Mouse (Mus musculus): ENCODE results near the gene Fbxo9.
"Not testable (repeated sequence)": the region's sequence is repeated elsewhere in the genome, so short reads cannot be mapped to it uniquely, and the experiment has no call there.

The Fbxo9 gene

DNA sequence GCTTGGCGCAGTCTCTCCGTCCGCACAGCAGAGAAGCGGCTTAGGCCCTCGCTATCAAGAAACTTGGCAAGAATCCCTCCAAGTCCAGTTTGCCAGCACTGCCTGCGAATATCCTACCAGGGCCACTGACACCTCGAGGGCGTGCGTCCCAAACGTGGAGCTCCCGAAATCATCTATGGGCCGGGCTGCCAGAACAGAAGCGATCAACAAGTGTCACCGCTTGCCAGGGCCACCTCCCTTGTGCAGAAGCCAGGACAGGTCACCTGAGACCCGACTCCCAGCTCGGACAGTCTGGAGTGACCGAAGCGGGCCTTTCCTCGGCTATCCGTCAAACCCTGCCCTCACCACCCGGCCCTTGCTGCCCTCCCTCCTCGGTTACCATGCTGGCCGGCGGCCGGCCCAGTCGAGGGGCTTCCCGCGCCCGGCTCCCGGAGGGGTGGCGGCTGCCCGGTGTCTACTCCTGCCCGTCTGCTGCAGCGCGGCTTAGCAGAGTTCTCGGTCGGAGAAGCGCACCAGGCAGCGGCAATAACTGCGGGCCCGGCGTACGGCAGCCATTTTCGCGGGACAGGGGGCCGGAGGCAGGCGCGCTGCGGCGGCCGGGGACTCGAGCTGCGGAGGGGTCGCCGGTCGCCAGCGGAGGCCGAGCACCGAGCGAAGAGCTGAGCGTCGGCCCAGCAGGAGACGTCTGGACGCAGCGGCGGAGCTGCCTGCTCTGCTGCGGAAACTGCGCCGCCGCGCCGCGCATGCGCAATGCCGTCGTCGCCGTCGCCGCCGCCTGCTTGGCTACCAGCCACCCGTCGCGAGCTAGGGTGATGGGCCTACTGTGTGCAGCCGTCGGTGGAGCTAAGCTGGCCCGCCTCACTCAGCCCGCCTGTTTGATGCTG is 711 bp downstream of the Fbxo9 start:
- DNase-seq (ENCODE audit: low spot score in 2 of 2): peak; percentile 67 to 77

DNA sequence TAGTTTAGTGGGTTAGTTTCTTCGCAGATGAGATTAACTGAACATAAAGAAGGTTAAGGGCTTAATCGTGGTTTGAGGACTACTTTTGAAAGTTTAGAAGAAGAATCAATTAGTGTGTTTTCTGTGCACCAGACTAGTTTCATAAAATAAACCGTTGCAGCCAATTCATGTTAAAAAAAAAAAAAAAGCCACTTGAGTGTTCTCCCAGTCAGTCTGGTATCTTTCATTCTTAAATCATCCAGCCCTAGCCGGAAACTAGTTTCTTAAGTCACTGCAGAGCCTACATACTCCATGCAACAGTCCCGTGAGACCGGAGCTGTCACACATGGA is 1.3 kb downstream of the Fbxo9 start:
- DNase-seq (ENCODE audit: low spot score in 2 of 2): no peak

DNA sequence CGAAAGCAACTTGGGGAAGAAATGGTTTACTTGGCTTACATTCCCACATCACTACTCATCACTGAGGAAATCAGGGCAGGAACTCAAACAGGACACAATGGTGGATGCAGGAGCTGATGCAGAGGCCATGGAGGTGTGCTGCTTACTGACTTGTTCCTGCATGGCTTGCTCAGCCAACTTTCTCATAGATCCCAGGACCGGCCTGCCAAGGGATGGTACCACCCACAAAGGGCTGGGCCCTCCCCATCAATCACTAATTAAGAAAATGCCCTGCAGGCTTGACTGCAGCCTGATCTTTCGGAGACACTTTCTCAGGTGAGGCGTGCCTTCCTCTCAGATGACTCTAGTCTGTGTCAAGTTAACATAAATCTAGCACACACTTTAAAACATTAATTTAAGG is 2.0 kb downstream of the Fbxo9 start:
- no peak for DNase-seq (ENCODE audit: low spot score in 2 of 2)

DNA sequence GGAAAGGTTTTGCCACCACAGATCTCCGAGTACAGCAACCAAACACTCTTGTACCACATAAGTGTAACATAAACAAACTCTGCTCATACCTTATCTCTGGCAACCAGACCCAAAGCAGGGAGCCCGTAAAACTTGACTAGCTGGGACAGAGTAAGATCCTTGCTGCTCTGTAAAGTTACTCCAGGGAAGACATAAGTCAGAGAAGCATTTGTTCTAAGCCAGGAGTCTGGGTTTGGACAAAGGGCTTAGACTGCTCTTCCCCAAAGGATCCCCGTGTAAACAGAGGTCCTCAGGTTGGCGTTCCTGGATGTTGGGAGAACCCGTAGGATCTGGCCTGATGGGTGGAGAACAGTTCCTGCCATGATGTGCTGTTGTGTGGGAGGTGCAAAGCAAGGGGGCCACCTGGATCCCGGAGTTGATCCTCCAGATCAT is 3.3 kb downstream of the Fbxo9 start:
- DNase-seq (ENCODE audit: low spot score in 2 of 2): no peak

DNA sequence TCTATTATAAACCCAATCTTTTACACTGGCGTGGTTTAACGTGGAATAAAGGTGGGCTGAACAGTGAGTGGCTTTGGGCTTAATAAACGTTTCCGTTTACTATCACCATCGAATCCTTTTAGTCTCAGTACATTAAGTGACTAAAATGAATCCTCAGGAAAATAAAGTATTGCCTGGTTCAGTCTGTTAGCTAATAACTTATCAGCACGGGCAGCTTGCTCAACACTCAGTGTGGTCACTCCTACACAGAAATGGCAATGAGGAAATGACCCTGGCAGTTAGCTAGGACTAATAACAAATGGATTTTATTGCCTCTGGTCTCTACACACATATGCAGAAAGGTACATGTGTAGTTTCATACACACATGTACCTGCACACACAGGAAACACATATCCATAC is 3.9 kb downstream of the Fbxo9 start:
- DNase-seq (ENCODE audit: low spot score in 2 of 2): no peak

DNA sequence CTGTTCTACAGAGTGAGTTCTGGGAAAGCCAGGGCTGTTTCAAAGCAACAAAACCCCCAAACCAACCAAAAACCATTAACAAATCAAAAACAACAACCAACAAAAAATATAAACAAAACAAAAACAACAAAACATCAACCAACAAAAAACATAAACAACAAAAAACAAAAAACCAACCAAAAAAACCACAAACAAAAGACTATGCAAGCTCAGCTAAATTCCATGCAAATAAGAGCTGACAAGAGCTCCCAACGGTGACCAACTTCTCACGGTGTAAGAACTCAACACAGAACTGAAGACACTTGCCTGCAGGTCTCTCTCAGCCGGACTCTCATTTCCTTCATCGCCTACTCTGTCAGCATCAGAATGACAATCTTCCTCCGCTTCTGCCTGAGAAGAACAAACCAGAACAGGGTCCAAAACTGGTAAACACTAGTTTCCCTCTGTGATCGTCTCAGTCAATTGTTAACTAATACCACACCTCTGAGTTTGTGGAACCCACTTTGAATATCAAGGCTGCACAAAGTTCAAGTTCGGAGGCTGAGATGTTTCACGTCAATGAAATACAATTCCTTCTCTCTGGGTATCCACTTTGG is 4.8 kb downstream of the Fbxo9 start:
- DNase-seq (ENCODE audit: low spot score in 2 of 2): no peak

DNA sequence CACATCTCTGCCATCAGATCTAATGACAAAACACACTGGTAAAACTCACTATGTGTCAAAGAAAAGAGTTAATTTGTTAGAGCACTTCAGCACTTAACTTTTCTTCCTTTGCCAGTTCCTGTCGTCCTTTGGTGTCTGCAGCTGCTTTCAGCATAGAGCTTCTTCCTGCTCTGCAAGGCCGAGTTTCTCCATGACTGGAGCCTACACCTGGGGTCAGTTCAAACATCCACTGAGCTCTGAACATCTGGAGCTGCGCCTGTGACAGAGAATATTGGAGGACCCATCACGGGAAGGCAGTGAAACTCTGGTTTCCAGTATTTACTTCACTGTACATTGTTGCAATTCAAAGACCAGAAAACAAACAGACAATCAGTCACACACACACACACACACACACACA is 7.4 kb downstream of the Fbxo9 start:
- no peak for DNase-seq (ENCODE audit: low spot score in 2 of 2)

DNA sequence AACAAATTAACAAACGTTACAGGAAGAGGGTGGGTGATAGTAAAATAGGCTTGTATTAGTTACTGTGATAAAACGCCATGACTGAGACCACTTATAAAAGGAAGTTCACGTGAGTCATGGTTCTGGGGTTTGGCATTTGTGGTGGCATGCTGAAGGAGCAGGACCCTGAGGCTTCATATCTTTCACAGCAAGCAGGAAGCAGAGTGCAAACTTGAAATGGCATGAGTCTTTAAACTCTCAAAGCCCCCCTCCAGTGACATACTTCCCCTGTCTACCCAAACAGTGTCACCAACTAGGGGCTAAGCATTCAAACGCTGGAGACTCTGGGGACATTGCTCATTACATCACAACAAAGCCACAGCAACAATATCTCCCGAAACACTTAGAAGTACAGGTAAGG is 7.9 kb downstream of the Fbxo9 start:
- DNase-seq (ENCODE audit: low spot score in 2 of 2): no peak

DNA sequence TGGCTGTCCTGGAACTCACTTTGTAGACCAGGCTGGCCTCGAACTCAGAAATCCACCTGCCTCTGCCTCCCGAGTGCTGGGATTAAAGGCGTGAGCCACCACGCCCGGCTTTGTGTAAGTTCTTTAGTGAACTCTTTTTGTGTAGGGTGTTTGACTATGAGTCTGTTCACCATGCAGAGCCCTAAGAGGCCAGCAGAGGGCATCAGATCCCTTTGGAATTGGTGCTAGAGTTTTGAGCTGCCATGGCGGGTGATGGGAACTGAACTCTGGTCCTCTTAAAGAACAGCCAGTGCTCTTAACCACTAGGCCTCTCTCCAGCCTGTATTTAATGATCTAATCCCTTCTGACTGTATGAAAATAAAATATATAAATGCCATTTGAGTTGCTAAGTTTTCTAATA is 12.5 kb downstream of the Fbxo9 start:
- DNase-seq (ENCODE audit: low spot score in 2 of 2): no peak

DNA sequence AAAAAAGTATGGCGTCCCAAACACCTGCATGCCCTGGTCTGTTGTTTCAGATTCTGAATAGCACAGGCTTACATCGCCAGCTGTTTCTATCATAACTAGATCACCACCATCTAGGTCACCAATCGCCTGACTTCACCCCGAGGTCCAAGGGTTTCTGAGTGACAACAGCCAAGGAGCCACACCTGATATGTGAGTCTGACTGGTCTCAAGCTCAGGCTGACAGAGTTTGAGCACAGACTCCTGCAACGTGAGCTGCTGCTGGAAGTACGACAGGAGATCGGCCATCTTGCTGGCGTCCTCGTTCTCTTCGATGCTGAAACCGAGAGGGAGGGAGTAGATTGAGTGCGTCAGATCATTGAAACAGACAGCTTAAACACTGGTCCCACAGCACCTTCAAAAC is 13.2 kb downstream of the Fbxo9 start:
- DNase-seq (ENCODE audit: low spot score in 2 of 2): no peak

DNA sequence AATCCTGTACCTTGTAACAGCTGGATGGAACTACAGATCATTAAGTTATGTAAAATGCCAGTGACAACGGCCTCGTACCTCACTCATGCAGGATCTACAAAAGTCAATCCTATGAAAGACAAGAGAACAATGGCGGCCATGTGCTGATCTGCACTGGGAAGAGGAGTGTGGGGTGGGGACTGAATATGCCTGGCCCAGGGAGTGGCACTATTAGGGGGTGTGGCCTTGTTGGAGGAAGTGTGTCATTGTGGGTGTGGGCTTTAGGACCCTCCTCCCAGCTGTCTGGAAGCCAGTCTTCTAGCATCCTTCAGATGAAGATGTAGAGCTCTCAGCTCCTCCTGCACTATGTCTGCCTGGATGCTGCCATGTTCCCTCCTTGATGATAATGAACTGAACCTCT is 18.3 kb downstream of the Fbxo9 start:
- DNase-seq (ENCODE audit: low spot score in 2 of 2): no peak

DNA sequence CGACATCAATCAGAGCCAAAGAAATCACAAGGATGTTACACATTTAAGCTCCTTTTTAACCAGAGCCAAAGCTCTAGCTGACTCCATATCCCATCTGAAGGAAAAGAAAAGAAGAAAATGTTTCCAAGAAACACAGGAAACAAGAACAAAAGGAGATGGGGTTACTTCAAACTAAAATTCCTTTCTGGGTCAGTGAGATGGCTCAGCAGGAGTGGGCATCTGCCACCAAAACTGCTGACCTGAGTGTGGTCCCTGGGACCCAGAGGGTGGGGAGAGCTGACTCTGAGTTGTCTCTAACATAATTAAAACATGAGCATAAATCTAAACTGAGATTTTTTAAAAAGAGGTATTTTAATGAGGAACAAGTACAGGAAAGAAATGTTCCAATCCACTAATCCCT is 19.0 kb downstream of the Fbxo9 start:
- DNase-seq (ENCODE audit: low spot score in 2 of 2): no peak

DNA sequence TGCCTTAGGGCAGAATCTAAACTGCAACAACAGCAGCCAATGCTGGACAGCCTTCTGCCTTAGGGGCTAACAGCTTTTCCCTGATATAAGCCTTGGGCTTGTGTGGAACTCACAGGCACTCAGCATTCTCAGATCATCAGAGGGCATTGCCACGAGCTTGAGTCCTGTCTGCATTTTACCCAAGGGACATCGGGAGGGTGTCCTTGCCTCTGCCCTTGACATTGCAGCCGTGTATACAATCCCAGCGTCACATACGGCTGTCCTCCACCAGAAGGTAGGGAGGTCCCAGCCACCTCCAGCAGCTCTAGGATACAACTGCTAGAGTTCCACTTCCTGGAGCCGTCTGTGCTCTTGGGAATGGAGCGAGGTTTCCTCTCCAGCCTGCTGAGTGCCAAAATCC is 19.9 kb downstream of the Fbxo9 start:
- no peak for DNase-seq (ENCODE audit: low spot score in 2 of 2)

DNA sequence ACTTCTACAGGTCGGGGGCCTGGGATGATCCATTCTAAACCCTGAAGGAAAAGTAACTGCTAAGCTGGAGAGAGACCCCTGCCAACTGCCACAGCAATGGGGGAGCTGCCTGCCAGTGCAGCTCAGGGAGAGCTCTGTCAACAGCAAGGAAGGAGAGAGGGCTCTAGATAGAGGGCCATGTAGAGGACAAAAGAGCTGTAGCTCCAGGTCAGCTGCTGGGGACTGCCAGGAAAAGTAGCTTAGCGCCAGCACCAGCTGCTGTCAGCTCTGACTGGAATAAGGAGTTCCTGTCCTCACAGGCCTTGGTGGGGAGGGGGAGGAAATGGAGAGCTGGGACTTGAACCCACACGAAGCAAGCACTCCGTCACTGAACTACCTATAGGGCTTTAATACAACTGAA is 20.3 kb downstream of the Fbxo9 start:
- DNase-seq (ENCODE audit: low spot score in 2 of 2): no peak

DNA sequence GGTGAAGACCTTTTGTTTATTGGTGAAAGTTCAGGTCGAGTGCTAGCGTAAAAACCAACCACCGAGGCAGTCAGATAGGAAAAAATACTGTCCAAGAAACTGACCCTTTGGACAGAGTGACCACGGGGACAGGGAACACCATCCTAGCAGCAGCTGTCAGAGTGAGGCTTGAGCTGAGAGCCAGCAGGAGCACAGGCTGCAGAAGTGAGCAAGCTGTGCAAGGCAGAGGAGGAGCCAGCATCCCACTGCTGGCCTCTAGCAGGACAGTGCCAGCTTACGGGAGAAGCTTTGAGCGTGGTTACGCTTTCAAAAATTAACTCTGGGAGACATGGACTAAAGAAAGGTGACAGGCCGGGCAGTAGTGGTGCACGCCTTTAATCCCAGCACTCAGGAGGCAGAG is 21.1 kb downstream of the Fbxo9 start:
- DNase-seq (ENCODE audit: low spot score in 2 of 2): no peak

DNA sequence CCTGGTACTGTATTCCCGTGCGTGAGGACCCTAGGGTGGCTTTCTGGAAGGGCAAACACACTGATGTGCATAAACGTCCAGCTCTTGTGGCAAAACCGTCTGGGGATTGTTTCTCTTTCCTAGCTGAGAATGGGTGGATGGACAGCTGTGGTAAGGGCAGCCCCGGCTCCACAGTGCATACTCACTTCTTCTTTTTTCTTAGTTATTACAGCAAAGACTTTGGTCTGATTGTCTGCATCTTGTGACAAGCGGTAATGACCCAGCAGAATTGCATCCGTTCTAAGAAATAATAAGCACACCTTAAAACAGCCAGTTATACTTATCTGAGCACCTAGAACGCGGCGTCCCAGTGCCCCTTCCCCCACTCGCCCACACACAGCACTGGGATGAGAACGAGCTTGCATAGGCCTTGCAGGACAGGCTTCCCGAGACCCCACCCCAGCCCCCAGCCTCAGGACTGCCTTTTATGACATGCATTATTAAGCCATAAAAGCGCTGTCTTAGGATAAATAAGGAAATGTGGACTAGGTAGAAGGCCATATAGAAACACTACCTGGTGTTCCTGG is 23.1 kb downstream of the Fbxo9 start:
- no peak for DNase-seq (ENCODE audit: low spot score in 2 of 2)

DNA sequence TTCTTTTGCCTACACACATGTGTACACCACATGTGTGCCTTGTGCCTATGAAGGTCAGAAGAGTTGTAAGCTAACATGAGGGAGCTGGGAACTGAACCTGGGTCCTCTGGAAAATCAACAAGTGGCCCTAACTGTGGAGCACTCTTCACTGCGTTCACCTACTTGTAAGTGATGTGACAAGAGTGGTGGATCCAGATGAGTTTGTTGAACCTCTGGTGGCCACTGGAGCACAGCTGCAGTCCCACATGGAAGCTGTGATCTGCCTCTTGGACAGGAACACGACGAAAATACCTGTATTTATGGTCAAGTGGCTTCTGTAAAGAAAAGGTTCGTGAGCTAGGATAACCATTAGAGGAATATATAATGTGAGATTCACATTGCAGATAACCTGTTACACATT is 24.5 kb downstream of the Fbxo9 start:
- no peak for DNase-seq (ENCODE audit: low spot score in 2 of 2)

DNA sequence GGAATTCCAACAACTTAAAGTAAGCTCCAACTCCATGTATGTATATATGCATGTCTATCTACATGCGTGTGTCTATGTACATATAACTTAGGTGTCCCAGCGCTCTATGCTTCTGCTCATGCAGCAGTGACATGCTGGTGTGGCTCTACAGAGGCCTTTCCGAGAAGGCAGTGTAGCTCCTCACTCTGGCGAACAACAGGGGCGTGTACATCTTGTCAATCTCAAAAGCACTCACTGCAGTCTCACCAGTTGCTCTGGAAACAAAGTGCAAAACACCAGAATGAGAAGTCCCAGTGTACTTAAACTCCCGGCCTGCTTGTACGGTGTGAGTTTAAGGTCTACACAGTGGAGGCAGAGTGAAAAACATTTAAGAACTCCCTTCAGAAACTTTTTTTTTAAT is 27.0 kb downstream of the Fbxo9 start:
- no peak for DNase-seq (ENCODE audit: low spot score in 2 of 2)

DNA sequence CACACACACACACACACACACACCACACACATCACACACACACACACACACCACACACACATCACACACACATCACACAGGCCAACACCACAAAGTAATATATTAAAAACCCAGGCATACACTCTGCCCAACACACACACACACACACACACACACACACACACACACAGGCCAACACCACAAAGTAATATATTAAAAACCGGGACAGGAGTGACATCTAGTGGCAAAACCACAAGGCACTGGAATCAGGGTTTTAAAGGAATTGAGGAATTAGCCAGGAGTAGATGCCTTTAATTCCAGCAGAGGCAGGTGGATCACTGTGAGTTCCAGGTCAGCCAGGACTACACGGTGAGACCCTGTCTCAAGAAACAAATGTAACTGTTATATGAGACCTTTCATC is 30.6 kb downstream of the Fbxo9 start:
- DNase-seq (ENCODE audit: low spot score in 2 of 2): no peak

DNA sequence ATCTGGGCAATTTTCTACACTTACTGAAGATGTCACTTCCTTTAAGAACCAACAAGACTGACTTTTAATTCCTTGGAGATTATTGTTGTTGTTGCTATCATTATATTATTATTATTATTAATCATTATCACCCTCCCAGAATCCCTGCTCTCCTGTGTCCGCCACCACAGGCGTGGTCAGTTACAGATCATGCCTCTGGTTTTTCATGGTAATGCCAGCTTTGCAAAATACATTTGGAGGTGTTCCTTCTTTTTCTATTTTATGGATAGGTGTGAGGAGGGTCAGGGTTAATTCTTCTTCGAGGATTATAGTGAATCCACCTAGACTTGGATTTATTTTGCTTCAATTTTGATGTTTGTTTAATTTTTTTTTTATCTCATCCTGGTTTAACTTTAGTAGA is 33.6 kb downstream of the Fbxo9 start:
- DNase-seq (ENCODE audit: low spot score in 2 of 2): no peak

DNA sequence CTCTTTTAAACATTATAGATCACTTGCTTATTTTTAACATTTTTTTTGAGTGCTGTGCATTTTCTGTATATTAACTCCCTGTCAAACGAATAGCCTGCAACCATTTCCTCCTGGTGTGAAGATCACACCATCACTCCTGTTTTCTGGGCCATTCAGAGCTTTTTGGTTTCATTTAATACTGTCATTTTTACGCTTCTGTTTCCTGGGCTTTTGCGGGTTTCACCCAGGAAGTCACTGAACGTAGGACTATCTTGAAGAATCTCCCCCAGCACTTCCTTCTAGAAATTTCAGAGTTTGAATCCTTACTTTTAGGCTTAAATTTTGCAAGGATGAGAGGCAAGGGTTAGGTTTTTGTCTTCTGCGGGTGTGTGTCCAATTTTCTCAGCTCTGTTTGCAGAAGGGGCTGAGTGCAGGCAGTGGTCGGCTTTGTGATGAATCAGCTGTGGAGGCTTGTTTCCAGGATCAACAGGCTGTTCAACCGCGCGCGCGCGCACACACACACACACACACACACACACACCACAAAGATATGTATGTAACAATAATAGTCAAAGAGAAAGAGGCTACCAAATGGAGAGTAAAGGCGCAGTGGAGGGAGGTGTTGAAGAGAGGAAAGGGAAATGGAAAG is 35.0 kb downstream of the Fbxo9 start:
- DNase-seq (ENCODE audit: low spot score in 2 of 2): no peak

DNA sequence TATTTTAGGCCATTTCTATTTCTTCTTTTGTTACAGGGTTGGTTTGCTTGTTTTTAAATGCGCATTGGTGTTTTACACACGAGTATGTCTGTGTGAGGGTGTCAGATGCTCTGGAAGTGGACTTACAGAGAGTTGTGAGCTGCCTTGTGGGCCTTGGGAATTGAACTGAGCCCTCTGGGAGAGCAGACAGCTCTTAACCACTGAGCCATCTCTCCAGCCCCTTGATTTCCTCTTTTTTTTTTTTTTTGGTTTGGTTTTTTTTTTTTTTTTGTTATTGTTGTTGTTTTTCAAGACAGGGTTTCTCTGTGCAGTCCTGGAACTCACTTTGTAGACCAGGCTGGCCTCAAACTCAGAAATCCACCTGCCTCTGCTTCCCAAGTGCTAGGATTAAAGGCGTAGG is 35.6 kb downstream of the Fbxo9 start:
- DNase-seq (ENCODE audit: low spot score in 2 of 2): not testable (repeated sequence)

DNA sequence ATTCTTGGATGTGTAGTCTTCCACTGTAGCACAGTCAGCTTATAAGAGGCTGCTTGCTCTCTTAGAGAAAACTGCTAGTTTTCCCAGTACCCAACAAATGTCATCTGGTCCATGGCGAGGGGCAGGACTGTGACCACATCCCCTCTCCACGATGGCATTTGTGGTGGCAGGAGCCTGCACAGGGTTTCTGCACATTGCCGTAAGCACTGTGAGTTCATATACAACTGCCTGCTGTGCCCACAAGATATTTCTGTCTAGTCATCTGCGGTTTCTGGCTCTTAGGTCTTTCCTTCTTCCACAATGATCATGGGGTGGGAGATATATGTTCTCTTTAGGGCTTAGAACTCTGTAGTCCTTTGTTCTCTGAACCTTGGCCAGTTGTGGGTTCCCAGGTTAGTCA is 37.2 kb downstream of the Fbxo9 start:
- DNase-seq (ENCODE audit: low spot score in 2 of 2): no peak
